Mouse (Mus musculus) bone marrow, adult 2 months (tissue): Measurements from ENCODE around the gene Cd72. TPM values are rescaled to one million over a fixed set of nuclear protein-coding genes. Genes with fewer than 3 reads are reported as not detected.

Source experiments
- H3K27ac ChIP-seq: fragments of 200-500 bp; 2 replicates; pipeline ENCODE4 v1.5.1; 2012; ENCODE audit warnings: low read depth, mild to moderate bottlenecking, control low read depth, inconsistent platforms, low read length; ENCODE audit not compliant: control insufficient read depth, poor library complexity, insufficient read depth
- H3K4me1 ChIP-seq: fragments of 200-500 bp; 2 replicates; pipeline ENCODE4 v1.6.1; 2011; ENCODE audit warnings: low read length; ENCODE audit not compliant: control insufficient read depth, insufficient read depth
- H3K4me3 ChIP-seq: fragments of 200-500 bp; replicated peaks from 2 replicates; pipeline ENCODE3; 2011; ENCODE audit warnings: mild to moderate bottlenecking, low read depth, low read length, control low read depth; ENCODE audit not compliant: control insufficient read depth
- CTCF ChIP-seq: fragments of 200-500 bp; IDR thresholded peaks from 2 replicates; pipeline ENCODE4 v1.5.1; 2011; ENCODE audit warnings: low read length, control low read depth; ENCODE audit not compliant: control insufficient read depth, insufficient read depth
- POLR2A ChIP-seq: fragments of 200-500 bp; IDR thresholded peaks from 2 replicates; pipeline ENCODE4 v1.6.1; 2011; ENCODE audit warnings: low read depth, mild to moderate bottlenecking, control low read depth, low read length, borderline replicate concordance; ENCODE audit not compliant: control insufficient read depth
- WGBS: fragments of 180-500 bp; shearing (Covaris S2); methylation state at CpG from one replicate; pipeline ENCODE4 v1.1.7; 2018; 5-methylcytosine and 5-hydroxymethylcytosine counted together
- polyA plus RNA-seq: library from polyadenylated mRNA; stranded (reverse); fragments of >200 nt; gene quantifications from 2 replicates; pipeline ENCODE4 v1.2.4, GENCODE M21; 2011; ENCODE audit warnings: low replicate concordance; ENCODE audit not compliant: missing spikeins, insufficient read depth, insufficient read length

Cd72 gene
- polyA plus RNA-seq, 1 experiment, result 275 TPM

GRCm38 (mm10) chr4:43419801-43420281, 34.6 kb downstream of the Cd72 start:
- 32% methylated on average over 9 of the region's 9 CpGs for WGBS
- no peak for TF ChIP-seq CTCF
- no peak for TF ChIP-seq POLR2A
- Histone ChIP-seq H3K4me3 (no peak overlapping the region), H3K27ac (no peak overlapping the region), H3K4me1 (peaks cover 1% of the 10 kb centered on the region; the same call in 1 of the 2 replicates)

- no peak overlapping the region for H3K27ac ChIP-seq
- TF ChIP-seq CTCF (no peak), POLR2A (no peak)
- WGBS, result 66% methylated on average over 15 of the region's 15 CpGs
- no peak overlapping the region for H3K4me3 ChIP-seq
- peaks cover 1% of the 10 kb centered on the region; the same call in 1 of the 2 replicates for H3K4me1 ChIP-seq
Measured at GRCm38 (mm10) chr4:43418973-43419656, 35.3 kb downstream of the Cd72 start.

GRCm38 (mm10) chr4:43418450-43418849, 36.0 kb downstream of the Cd72 start:
- 87% methylated on average over 4 of the region's 4 CpGs for WGBS
- no peak overlapping the region for H3K27ac ChIP-seq
- peaks cover 1% of the 10 kb centered on the region; the same call in 1 of the 2 replicates for H3K4me1 ChIP-seq
- H3K4me3 ChIP-seq, result no peak overlapping the region
- TF ChIP-seq POLR2A (no peak), CTCF (no peak)

GRCm38 (mm10) chr4:43417269-43418062, 37.0 kb downstream of the Cd72 start:
- H3K4me1 ChIP-seq, result peaks cover 1% of the 10 kb centered on the region; the same call in 1 of the 2 replicates
- TF ChIP-seq POLR2A (no peak), CTCF (no peak)
- no peak overlapping the region for H3K27ac ChIP-seq
- WGBS, result 67% methylated on average over 16 of the region's 16 CpGs
- H3K4me3 ChIP-seq, result no peak overlapping the region

- Histone ChIP-seq H3K27ac (no peak overlapping the region), H3K4me1 (peaks cover 1% of the 10 kb centered on the region; the same call in 1 of the 2 replicates), H3K4me3 (no peak overlapping the region)
- TF ChIP-seq POLR2A (no peak), CTCF (no peak)
- 92% methylated on average over 22 of the region's 22 CpGs for WGBS
Measured at GRCm38 (mm10) chr4:43416071-43416490, 38.3 kb downstream of the Cd72 start.

GRCm38 (mm10) chr4:43415221-43416070, 39.0 kb downstream of the Cd72 start:
- Histone ChIP-seq H3K4me3 (no peak overlapping the region), H3K4me1 (peaks cover 1% of the 10 kb centered on the region; the same call in 1 of the 2 replicates), H3K27ac (no peak overlapping the region; the same call in 1 of the 2 replicates)
- TF ChIP-seq CTCF (no peak), POLR2A (0 out of 2 replicates have a peak, but pooled peaks have one; percentile 9)
- 89% methylated on average over 29 of the region's 29 CpGs for WGBS

GRCm38 (mm10) chr4:43414761-43415160, 39.7 kb downstream of the Cd72 start:
- 88% methylated on average over 14 of the region's 14 CpGs for WGBS
- Histone ChIP-seq H3K4me1 (no peaks in the 10 kb centered on the region; the same call in 1 of the 2 replicates), H3K27ac (no peak overlapping the region; the same call in 1 of the 2 replicates), H3K4me3 (no peak overlapping the region)
- TF ChIP-seq POLR2A (no peak), CTCF (no peak)
